ENCODE assay signal across 19 mouse cellular contexts in genomic region chr9:58028841-58029240, GRCm38 (mm10). TPM values are rescaled to one million over a fixed set of nuclear protein-coding genes. Genes with fewer than 3 reads are reported as not detected.
"Had no signal": no experiment of that assay in that cellular context is flagged by ENCODE, and none has a peak within 500 bp of the region (broad histone marks: within the 10 kb centered on the region; RNA-seq: fewer than 3 reads in every experiment).

No protein-coding gene starts in this region.

- DNase-seq: cerebellum, postnatal 36 days; embryo, embryonic 11 days; forebrain, postnatal 0 days; gastrocnemius, adult 2 months; gastrocnemius, postnatal 10 days; gastrocnemius, postnatal 14 days; gastrocnemius, postnatal 25 days; gastrocnemius, postnatal 36 days; heart, adult 11 months; heart, adult 18-20 months; heart, adult 2 months had no signal

RNA-seq across cellular contexts. Expression of gene Cyp11a1, which starts 22.6 kb away (rescaled TPM):
- total RNA-seq: common myeloid progenitor, adult 5-6 weeks; gastrocnemius, postnatal 36 days; heart, adult 18-20 months had no signal
- polyA plus RNA-seq: embryonic facial prominence, embryonic 10.5 days; forebrain, embryonic 10.5 days; forebrain, embryonic 11.5 days; heart, embryonic 11.5 days; heart, embryonic 12.5 days had no signal

RNA-seq across cellular contexts. Expression of gene Stra6, which starts 34.7 kb away (rescaled TPM):
- total RNA-seq: common myeloid progenitor, adult 5-6 weeks; granulocyte monocyte progenitor cell, adult 5-6 weeks had no signal
- polyA plus RNA-seq: erythroblast, embryonic 14.5 days had no signal
